In the genomic region with DNA sequence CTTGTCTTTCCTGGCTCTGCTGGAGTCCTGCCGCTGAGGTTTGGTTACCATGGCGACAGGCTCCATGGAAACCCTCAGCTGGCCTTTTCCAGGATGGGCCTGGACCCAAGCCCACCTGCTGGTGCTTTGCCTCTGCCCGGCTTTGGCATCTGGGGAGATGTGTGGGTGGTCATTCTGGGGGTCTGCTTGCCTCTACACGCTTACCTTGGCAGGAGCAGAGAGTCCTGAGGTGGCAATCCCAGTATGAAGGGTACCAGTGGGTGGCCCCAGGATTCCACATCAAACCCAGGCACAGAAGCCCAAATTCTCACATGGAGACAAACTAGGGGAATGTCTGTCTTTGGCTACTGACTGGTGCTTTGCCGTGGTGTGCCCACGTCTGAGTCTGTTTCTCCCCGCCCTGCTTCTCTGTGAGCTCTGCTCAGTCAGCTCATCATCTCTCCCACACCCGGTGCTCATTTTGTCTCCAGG, we compare ENCODE assay signal across 9 mouse cellular contexts. TPM values are rescaled to one million over a fixed set of nuclear protein-coding genes. Genes with fewer than 3 reads are reported as not detected.
A peak's percentile ranks its signal among the peaks of the same experiment; 100 is the strongest.
DNase-seq lines count a peak whose midpoint lies in the region; ATAC-seq and TF ChIP-seq lines count a peak whose summit lies in the region.
"Had no signal": no experiment of that assay in that cellular context is flagged by ENCODE, and none has a peak within 500 bp of the region (broad histone marks: within the 10 kb centered on the region; RNA-seq: fewer than 3 reads in every experiment).

No protein-coding gene starts in this region.

- peak; percentile 72 for ATAC-seq in forebrain, embryonic 14.5 days
- ATAC-seq in lung, postnatal 0 days: no peak

- H3K36me3 ChIP-seq in forebrain, embryonic 14.5 days (ENCODE audit: control insufficient read depth, insufficient read depth, low read length): no peaks in the 10 kb centered on the region
- no peaks in the 10 kb centered on the region for H3K36me3 ChIP-seq in lung, postnatal 0 days (ENCODE audit: insufficient read depth, low read length)
- H3K36me3 ChIP-seq: G1E had no signal

- WGBS in forebrain, embryonic 14.5 days: 5% methylated on average over 8 of the region's 8 CpGs
- 35% methylated on average over 8 of the region's 8 CpGs for WGBS in lung, postnatal 0 days
- 34% methylated on average over 8 of the region's 8 CpGs for WGBS in lung, adult 2 months

- TF ChIP-seq EP300 in lung, postnatal 0 days (IDR thresholded peaks at IDR 0.05): no peak

- H3K27ac ChIP-seq in forebrain, embryonic 14.5 days (ENCODE audit: low read depth, low read length): peak overlapping the region; percentile 76
- H3K27ac ChIP-seq in lung, postnatal 0 days (ENCODE audit: low read length): no peak overlapping the region

- peaks cover 50% of the 10 kb centered on the region for H3K27me3 ChIP-seq in forebrain, embryonic 14.5 days (replicated peaks; ENCODE audit: control insufficient read depth, insufficient read depth, low read length)
- peaks cover 4% of the 10 kb centered on the region; the same call in 1 of the 2 replicates for H3K27me3 ChIP-seq in lung, postnatal 0 days (replicated peaks; ENCODE audit: insufficient read depth, low read length)

- no peak for TF ChIP-seq POLR2A in lung, adult 2 months (IDR thresholded peaks at IDR 0.05; ENCODE audit: borderline replicate concordance, extremely low read depth, low read depth, low read length)

- H3K4me1 ChIP-seq in forebrain, embryonic 14.5 days (ENCODE audit: control insufficient read depth, insufficient read depth, low read length): peaks cover 25% of the 10 kb centered on the region
- H3K4me1 ChIP-seq in lung, postnatal 0 days (ENCODE audit: insufficient read depth, low read depth, low read length): no peaks in the 10 kb centered on the region; the same call in 1 of the 2 replicates
- H3K4me1 ChIP-seq in lung, adult 2 months (ENCODE audit: control insufficient read depth, insufficient read depth, low read length): no peaks in the 10 kb centered on the region

- no peak for TF ChIP-seq CTCF in lung, postnatal 0 days (IDR thresholded peaks at IDR 0.05)
- no peak for TF ChIP-seq CTCF in lung, adult 2 months (IDR thresholded peaks at IDR 0.05; ENCODE audit: insufficient read depth, low read length)

- H3K9ac ChIP-seq in forebrain, embryonic 14.5 days (ENCODE audit: low read length): no peak overlapping the region
- H3K9ac ChIP-seq in lung, postnatal 0 days (replicated peaks; ENCODE audit: low read depth): no peak overlapping the region

- H3K9me3 ChIP-seq in forebrain, embryonic 14.5 days (replicated peaks; ENCODE audit: control insufficient read depth, low read length): no peaks in the 10 kb centered on the region
- H3K9me3 ChIP-seq in lung, postnatal 0 days (ENCODE audit: low read length): no peaks in the 10 kb centered on the region
- H3K9me3 ChIP-seq: G1E had no signal

- peak; percentile 59 for DNase-seq in cerebellum, adult 9-11 months
- peak; percentile 92 for DNase-seq in forebrain, embryonic 14.5 days (ENCODE audit: low spot score)
- peak; percentile 87 to 92 for DNase-seq in layer of hippocampus, postnatal 14 days (ENCODE audit: low spot score in 2 of 2)
- DNase-seq in neural tube, embryonic 10.5 days (ENCODE audit: extremely low spot score, low spot score): peak; percentile 83
- DNase-seq in kidney, postnatal 36 days: no peak
- DNase-seq in kidney, postnatal 10 days: no peak
- DNase-seq in lung, postnatal 0 days (ENCODE audit: low spot score): no peak
- DNase-seq in lung, adult 2 months: no peak

- H3K4me2 ChIP-seq in forebrain, embryonic 14.5 days (ENCODE audit: low read length): peak overlapping the region; percentile 1; the same call in 1 of the 2 replicates
- H3K4me2 ChIP-seq in lung, postnatal 0 days (replicated peaks; ENCODE audit: low read depth, low read length): no peak overlapping the region

- no peak overlapping the region for H3K4me3 ChIP-seq in forebrain, embryonic 14.5 days (ENCODE audit: low read depth, low read length)
- no peak overlapping the region for H3K4me3 ChIP-seq in lung, postnatal 0 days (ENCODE audit: low read depth, low read length)
- no peak overlapping the region for H3K4me3 ChIP-seq in lung, adult 2 months (replicated peaks; ENCODE audit: extremely low read depth, low read depth, low read length)

RNA-seq across cellular contexts. Expression of a gene that starts 47.0 kb away (rescaled TPM):
- polyA plus RNA-seq in forebrain, embryonic 14.5 days (2014; fragmentation: Nextera tagmentation; extraction: Ambion mirVana): 27.6 and 31.9 TPM in 2 replicates
- total RNA-seq in layer of hippocampus, postnatal 14 days (2021): 10 to 100 TPM; 33.2 to 37.8 TPM
- polyA plus RNA-seq in lung, postnatal 0 days (2015; fragmentation: Nextera tagmentation; extraction: Ambion mirVana): 88.8 and 98.8 TPM in 2 replicates
- polyA plus RNA-seq in lung, adult 2 months (2012; rRNA removed): 258 and 317 TPM in 2 replicates

Comparison
In these comparisons a context has a peak if more than half of its experiments do, and no peak if none do; other contexts are left out.
1. DNase-seq: peak in cerebellum, adult 9-11 months (single experiment), forebrain, embryonic 14.5 days (single experiment), layer of hippocampus, postnatal 14 days (2 of 2) and neural tube, embryonic 10.5 days (single experiment); none in kidney, postnatal 36 days (0 of 2), kidney, postnatal 10 days (single experiment), lung, postnatal 0 days (single experiment) and lung, adult 2 months (single experiment).